Mouse (Mus musculus): ENCODE measurements at regions not wholly inside any gene's neighbourhood (a gene's known extent, or its start where the extent isn't known, plus 50 kb on each side); places are given as distances from the start of the nearest gene placed in this dataset.

DNA sequence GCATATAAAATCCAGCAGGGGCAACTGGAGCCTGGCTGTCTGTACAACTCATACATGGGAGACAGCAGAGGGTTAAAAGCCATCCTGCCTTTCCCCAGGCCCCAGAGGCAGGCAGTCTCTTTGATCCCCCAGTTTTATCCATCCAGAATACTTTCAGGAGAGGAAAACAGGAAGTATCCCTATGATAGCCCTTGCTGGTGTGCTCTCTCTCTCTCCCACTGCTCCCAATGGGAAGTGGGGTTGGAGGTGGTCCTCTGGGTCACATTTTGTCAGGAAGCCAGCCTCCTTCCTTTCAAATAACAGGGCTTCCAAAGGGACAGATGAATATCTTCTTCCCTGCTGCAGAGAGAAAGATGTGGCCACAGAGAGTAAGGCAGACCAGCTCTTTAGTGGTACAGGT lies 50.1 kb upstream of the Pim1 start:
- H3K27ac ChIP-seq (ENCODE audit: insufficient read depth, low read depth, low read length, poor library complexity, severe bottlenecking), result no peak overlapping the region
- no peak for DNase-seq (ENCODE audit: low read depth, low spot score)
- no peak overlapping the region for H3K9ac ChIP-seq (ENCODE audit: insufficient read depth, low read depth, low read length, poor library complexity, severe bottlenecking)
- H3K36me3 ChIP-seq (ENCODE audit: control insufficient read depth, insufficient read depth, low read length, poor library complexity, severe bottlenecking), result no peaks in the 10 kb centered on the region
- H3K4me1 ChIP-seq (ENCODE audit: control insufficient read depth in 2 of 2, insufficient read depth in 2 of 2, low read length in 2 of 2, poor library complexity in 1 of 2), result peaks cover 17 to 30% of the 10 kb centered on the region in 2 experiments
- H3K4me3 ChIP-seq (ENCODE audit: insufficient read depth in 1 of 2, low read depth in 1 of 2, low read length in 2 of 2, poor library complexity in 1 of 2, severe bottlenecking in 1 of 2), result no peak overlapping the region
- no peaks in the 10 kb centered on the region for H3K9me3 ChIP-seq (ENCODE audit: control insufficient read depth, insufficient read depth, low read depth, low read length)
- TF ChIP-seq HCFC1 (IDR thresholded peaks at IDR 0.05; ENCODE audit: borderline replicate concordance, insufficient read depth, low read length), result no peak
- TF ChIP-seq ZNF384 (IDR thresholded peaks at IDR 0.05; ENCODE audit: low read depth, low read length), result no peak
- TF ChIP-seq CHD2 (IDR thresholded peaks at IDR 0.05; ENCODE audit: low read depth, low read length), result no peak
- TF ChIP-seq MAFK (IDR thresholded peaks at IDR 0.05; ENCODE audit: insufficient read depth, low read depth, low read length), result no peak
- no peak for TF ChIP-seq ZC3H11A (IDR thresholded peaks at IDR 0.05; ENCODE audit: borderline replicate concordance, low read depth, low read length)
- in situ Hi-C loops (cut with MboI; ENCODE audit: low sequenced_read_pairs in 2 of 2, unreplicated experiment in 2 of 2), result no loop called here
